Mouse (Mus musculus) E14TG2a.4 (cell line): ENCODE measurements at regions not wholly inside any gene's neighbourhood (a gene's known extent, or its start where the extent isn't known, plus 50 kb on each side); places are given as distances from the start of the nearest gene placed in this dataset.

Experiments
- CTCF ChIP-seq: conservative IDR thresholded peaks from 2 replicates; pipeline ENCODE4 v1.5.1; 2014; ENCODE audit warnings: low read length
- NANOG ChIP-seq: IDR thresholded peaks from 2 replicates; pipeline ENCODE4 v1.6.1; 2014; ENCODE audit warnings: borderline replicate concordance, low read length, mixed read lengths

DNA sequence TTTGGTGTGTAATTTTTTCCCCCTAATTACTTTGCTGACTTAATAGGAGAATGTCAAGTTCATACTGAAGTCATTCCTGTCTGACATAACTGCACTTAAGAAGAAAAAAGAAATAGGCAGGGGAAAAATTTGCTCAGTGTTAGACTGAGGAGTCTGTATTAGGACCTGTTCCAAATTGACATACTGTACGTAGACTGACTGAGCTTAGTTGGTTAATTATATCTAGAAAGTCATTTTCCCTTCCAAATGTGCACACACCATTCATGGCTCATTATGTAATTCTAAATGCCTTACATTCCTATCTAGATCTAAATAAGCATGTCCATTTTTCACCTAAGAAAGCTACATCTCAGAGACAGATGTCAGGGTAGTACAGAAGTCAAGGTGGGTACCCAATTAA lies 435.6 kb upstream of the Htr2a start:
- no peak for TF ChIP-seq CTCF
- no peak for TF ChIP-seq NANOG
